Mouse (Mus musculus) lung, postnatal 14 days (tissue): ENCODE data around the gene Cela1.
A peak's percentile ranks its signal among the peaks of the same experiment; 100 is the strongest.

Source experiments
- DNase-seq: peaks from one replicate; pipeline ENCODE4 v3.0.0; 2021

Gene Cela1

GRCm38 (mm10) chr15:100669337-100669736 lies 18.4 kb downstream of the Cela1 start, which contains the start of gene Bin2:
Gene Bin2, minus strand, starts transcription at chr15:100669553.
- peak; percentile 65 for DNase-seq

- no peak for DNase-seq
These were observed 19.7 kb downstream of the Cela1 start for GRCm38 (mm10) chr15:100667871-100668545.

DNA sequence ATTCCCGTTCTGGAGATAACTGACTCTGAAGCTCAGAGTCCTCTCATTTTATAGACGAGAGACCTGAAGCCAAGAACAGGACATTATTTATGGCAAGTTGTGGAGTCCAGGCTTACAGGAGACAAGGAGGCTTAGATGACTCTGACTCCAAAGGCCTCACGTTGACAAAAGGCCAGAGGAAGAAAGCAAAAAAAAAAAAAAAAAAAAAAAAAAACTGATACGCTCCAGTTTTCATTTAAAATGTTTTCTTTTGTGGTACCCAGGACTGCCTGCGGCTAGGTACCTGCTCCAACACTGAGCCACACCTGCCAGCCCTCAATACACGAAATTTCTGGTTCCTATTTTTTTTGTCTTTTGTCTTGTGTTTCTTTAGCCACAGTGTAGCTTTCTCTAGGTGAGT lies 20.3 kb downstream of the Cela1 start:
- no peak for DNase-seq

GRCm38 (mm10) chr15:100666851-100667250 lies 20.9 kb downstream of the Cela1 start:
- DNase-seq: no peak

DNA sequence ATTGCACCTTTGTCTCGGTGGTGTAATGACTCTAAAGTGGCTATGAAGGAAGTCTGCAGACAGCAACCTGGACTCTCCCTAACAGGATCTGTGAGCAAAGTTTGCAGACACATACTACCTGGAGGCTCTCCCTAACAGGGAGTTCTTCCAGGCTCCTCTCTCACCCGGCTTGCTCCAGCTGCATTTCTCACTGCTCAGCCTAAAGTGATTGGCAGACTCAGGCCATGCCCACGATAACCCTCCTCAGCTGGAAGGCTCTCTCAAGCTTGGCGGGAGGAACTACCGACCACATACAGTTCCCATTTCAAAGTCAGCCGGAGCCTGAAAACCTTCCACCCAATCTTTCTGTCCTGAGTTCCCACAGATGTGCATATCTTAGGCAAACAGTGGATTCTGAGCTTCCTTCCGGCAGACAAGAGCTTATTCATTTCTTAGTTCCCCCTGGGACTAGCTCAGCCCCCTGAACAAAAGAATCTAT lies 21.5 kb downstream of the Cela1 start:
- peak; percentile 28 for DNase-seq

DNA sequence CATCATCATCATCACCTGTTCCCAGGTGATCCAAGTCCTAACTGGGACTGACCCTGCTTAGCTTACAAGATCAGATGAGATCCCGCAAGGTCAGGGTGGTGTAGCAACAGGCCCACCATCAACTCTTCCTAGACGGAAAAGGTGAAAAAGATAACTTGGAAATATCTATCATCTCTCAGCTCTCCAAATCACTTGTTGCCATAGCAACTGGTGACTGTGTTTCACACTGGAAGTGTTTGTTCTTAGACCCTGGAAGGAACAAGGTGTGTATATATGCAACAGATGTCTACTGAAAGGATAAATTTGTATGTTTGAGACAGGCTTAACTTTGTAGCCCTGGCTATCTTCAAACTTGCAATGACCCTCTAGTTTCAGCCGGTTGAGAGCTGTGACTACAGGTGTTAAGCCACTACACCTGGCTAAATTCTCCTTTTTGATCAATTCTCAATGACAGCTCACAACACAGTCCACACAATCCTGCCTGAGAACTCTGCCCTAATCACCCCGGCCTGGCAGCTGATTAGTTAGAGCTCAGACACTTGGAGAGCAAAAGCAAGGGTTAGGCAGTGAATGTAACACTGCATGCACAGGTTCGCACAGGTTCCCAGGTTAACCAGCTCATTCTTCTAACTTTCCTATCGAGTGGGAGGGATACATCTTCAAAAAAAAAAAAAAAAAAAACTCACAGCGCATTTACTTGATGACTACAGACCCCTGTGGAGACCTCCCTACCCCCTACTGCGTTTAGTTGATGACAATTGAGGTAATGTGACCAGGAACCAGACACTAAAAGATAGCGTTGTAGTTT lies 22.1 kb downstream of the Cela1 start:
- no peak for DNase-seq

GRCm38 (mm10) chr15:100664813-100665274 lies 22.9 kb downstream of the Cela1 start:
- peak; percentile 35 for DNase-seq

- no peak for DNase-seq
These were observed 26.9 kb downstream of the Cela1 start for GRCm38 (mm10) chr15:100660805-100661204.

DNA sequence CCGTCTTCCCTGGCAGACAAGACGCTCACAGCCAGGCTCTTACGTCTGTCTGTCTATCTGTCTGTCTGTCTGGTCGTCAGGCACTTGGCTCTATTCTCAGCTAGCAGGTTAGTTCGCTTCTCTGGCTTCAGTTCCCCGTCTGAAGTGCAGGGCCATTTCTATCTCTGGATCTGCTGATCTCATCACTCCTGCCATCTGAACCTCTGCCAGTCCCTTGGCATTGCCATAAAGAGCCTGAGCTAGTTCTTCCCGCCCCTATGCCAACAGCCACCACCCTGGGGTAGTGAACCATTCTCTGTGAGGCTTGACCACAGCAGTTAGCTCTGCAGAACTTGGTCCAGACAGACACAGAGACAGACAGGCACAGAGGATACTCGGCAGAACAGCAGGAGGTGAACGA lies 27.4 kb downstream of the Cela1 start:
- no peak for DNase-seq

DNA sequence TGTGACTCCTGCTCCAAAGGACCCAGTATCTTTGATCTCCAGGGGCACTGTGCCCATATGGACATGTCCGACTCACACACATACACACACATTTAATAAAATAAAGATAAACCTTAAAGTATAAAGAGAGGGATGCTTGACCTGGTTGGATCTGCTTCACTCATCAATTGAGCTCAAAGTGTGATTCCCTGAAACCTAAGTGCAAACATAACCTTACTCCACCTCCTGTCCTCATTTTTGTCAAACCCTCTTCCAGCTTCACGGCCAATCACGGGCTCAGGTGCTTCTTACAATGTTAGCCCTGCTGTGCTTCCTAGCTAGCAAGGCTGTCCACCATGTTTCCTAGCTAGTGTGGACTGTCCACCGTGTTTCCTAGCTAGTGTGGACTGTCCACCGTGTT lies 32.5 kb downstream of the Cela1 start:
- DNase-seq: no peak

- DNase-seq: no peak
These were observed 33.5 kb downstream of the Cela1 start for GRCm38 (mm10) chr15:100654271-100654670.

DNA sequence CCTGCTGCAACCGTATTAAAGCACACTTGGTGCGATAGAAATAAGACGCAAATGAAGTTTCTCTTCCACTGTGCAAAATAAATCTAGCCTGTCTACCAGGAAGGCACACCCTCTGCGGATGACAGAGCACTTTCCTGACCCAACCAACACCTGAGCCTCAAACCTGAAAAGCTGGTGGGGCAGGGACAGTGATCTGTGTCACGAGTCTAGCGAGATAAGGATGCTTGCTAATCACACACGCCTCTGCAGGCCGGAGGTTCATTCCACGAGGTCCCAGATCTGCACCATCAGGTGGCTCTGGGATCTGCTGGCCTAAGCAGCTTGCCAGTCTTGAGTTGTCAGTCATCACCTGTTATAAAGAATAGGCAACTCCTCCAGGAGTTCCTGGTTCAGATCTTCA lies 36.1 kb downstream of the Cela1 start:
- no peak for DNase-seq

DNA sequence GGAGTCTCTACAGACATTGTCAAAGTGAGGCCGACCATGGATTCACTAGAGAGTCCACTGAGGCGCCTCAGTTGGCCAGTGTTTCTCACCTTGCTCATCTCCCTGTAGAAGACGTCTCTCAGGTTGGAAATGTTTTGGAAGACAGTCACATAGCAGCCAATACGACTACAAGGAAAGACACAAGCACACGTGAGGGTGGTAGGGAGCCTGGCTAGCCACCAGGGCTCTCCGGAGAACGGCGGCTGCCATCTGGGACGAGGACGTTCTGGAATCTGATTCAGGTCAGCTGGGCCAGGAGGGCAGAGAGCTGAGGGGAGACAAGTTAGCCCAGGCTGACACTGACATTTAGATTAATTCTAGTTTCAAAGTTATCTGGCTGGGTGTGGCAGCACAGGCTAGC lies 37.6 kb downstream of the Cela1 start:
- no peak for DNase-seq

- DNase-seq: no peak
These were observed 41.6 kb downstream of the Cela1 start for GRCm38 (mm10) chr15:100646161-100646560.

GRCm38 (mm10) chr15:100642451-100642850 lies 45.3 kb downstream of the Cela1 start:
- no peak for DNase-seq

GRCm38 (mm10) chr15:100641226-100641810 lies 46.4 kb downstream of the Cela1 start:
- DNase-seq: no peak

- DNase-seq: no peak
These were observed 47.6 kb downstream of the Cela1 start for GRCm38 (mm10) chr15:100639972-100640750.

- DNase-seq: peak; percentile 53
These were observed 50.1 kb downstream of the Cela1 start for GRCm38 (mm10) chr15:100637661-100638060.

GRCm38 (mm10) chr15:100636700-100637501 lies 50.8 kb downstream of the Cela1 start, which contains the start of gene Smagp:
Gene Smagp, minus strand, starts transcription at chr15:100636940.
- peak; percentile 60 for DNase-seq

GRCm38 (mm10) chr15:100635851-100636645 lies 51.7 kb downstream of the Cela1 start:
- DNase-seq: no peak

- DNase-seq: no peak
These were observed 52.5 kb downstream of the Cela1 start for GRCm38 (mm10) chr15:100635239-100635638.
